Mouse (Mus musculus): ENCODE results near the gene Them5.

Gene Them5

GRCm38 (mm10) chr3:94341959-94342422, at the start of gene Them5:
Gene Them5, plus strand, starts transcription at chr3:94342099.
- DNase-seq (ENCODE audit: low spot score), result no peak

DNA sequence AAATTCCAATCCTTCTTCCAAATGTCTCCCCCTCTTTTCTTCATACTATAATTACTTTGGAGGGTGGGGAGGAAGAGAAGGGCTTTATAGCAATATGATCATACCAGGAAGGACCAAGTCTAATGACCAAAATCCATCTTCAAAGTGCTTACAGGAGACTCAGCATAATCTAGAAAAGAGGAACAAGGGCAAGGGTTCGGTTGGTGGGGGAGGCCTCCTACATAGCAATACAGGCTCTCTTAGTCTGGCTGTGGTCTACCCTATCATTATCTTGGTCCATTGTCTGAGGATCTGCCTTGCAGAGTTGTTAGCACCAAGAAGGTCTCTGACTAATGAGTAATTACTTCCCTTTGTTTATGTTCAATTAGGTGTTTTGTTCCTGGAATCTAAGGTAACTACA, 36.4 kb upstream of the Them5 start:
- DNase-seq (ENCODE audit: low spot score), result no peak

GRCm38 (mm10) chr3:94306975-94307374, 34.9 kb upstream of the Them5 start:
- DNase-seq (ENCODE audit: low spot score), result no peak

DNA sequence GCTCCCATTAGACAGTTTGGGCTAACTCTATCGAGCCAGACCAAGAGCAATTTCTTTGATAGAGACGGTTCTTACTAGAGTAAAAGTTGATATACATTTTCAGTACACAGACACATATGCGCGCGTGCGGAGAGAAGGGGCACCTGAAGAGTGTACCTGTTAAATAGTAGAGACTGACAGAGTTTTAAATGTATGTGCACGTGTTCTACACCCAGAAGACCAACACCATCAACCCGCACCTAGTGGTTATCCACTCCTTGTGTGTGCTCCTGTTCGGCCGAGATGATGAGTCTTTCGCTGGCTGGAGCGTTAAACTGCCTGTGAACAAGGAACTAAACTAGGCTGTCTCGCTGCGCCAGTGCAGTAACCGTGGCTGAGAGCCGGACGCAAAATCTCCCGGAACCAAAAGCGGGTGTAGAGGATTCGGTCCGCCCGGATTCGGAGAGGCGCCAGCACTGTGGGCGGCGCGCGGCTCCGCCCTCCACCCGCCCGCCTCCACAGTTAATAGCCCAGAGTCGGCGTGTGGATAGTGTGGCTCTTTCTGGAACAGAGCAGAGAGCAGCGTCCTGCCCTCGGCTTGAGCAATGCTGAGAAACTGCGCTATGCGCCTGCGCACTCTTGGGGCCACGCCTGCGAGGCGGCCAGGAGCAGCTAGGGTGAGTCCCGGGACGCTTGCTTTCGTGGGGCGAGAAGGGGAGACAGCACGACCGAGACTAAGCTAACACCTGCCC, 32.1 kb upstream of the Them5 start, which contains the start of gene Them4:
TSS of gene Them4 (plus strand) at position 457 of the 731 bp plus-strand sequence.
- peak; percentile 93 for DNase-seq (ENCODE audit: low spot score)

GRCm38 (mm10) chr3:94310491-94310890, 31.4 kb upstream of the Them5 start:
- DNase-seq (ENCODE audit: low spot score), result no peak

DNA sequence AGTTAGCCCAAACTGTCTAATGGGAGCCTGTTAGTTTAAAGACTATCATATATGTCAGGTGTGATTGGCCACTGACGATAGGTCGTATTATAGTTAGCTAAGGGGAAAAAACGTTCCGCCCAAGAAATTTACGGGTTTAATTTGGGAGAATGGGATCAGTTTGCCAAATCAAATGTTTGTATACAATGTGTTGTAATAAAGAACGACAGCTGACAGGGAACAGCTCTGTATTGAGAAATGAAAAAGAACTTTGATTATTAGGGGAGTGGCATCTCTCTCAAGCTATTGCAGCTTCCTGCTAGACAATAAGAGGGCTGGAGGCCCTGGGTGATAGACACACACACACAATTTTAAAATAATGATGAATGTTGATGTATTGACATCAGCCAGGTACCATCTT, 31.0 kb upstream of the Them5 start:
- DNase-seq (ENCODE audit: low spot score), result no peak

DNA sequence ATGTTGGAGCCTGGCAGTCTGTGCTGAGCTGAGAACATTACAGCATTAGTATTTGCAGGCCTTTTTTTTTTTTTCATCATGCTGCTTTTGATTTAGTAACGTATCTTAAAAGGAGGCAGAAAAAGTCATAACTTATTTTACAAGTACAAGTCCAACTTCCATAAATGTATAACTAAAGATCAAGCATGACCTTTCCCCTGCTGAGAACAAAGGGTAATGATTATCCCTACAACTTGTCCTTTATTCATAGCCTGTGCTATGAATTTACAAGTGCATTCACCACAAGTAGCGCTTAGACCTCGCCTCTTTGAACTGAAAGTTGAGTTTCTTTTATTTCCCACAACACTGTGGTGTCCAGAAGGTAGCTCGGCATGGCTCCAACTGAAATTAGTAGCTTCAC, 30.5 kb upstream of the Them5 start:
- DNase-seq (ENCODE audit: low spot score), result no peak

DNA sequence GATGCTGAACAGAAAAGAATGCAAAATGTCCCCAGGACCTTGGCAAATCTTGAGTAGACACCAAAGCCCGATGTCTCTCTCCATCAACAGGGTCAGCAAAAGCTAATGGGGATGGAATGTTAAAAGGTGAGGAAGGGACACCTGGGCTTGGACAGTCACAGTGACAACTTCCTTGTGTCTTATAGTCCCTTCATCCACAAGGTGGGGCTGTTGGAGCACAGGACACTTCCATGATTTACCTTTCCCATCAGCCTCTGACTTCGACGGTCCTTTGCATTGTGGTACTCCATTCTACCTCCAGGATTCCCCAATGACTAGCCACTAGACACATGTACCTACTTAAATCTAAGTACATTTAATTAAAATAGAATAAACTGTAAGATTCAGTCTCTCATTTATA, 13.2 kb upstream of the Them5 start:
- no peak for DNase-seq (ENCODE audit: low spot score)

GRCm38 (mm10) chr3:94334442-94334841, 7.5 kb upstream of the Them5 start:
- DNase-seq (ENCODE audit: low spot score), result no peak

- DNase-seq (ENCODE audit: low spot score), result no peak
These were observed 3.4 kb upstream of the Them5 start for GRCm38 (mm10) chr3:94338522-94338921.

- DNase-seq (ENCODE audit: low spot score), result no peak
These were observed 653 bp downstream of the Them5 start for GRCm38 (mm10) chr3:94342552-94342951.

DNA sequence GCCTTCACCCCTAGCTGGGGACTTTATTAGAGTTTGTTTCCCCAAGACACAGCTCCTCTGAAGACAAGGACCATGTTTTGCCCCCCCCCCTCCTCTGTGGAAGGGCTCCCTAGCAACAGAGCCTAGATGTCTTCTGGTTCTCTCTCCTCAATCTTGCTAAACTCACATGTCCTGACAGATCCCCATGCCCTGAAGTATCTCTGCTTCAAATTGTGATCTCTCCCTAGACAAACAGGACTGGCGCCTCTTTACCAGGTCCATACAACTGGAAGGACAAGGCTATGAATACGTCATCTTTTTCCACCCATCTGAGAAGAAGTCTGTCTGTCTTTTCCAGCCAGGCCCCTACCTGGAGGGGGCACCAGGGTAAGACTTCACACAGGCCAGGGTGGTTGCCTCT, 2.3 kb downstream of the Them5 start:
- no peak for DNase-seq (ENCODE audit: low spot score)

GRCm38 (mm10) chr3:94344897-94345296, 3.0 kb downstream of the Them5 start:
- no peak for DNase-seq (ENCODE audit: low spot score)

- DNase-seq (ENCODE audit: low spot score), result no peak
These were observed 6.2 kb downstream of the Them5 start for GRCm38 (mm10) chr3:94348146-94348545.

DNA sequence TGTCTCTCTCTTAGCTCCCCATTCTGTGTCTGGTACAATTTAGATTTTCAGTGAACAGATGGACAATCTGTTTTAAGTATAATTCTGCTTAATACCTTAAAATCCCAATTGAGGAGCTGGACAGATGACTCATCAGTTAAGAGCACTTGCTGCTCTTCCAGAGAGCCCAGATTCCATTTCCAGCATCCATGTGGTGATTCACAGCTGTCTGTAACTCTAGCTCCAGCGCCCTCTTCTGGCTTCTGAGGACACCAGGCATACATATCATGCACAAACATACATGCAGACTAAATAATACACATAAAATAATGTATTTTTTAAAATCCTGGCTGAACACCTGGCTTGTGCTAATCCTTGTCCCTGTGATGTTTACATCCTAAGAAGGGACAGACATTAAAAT, 18.9 kb downstream of the Them5 start:
- no peak for DNase-seq (ENCODE audit: low spot score)

DNA sequence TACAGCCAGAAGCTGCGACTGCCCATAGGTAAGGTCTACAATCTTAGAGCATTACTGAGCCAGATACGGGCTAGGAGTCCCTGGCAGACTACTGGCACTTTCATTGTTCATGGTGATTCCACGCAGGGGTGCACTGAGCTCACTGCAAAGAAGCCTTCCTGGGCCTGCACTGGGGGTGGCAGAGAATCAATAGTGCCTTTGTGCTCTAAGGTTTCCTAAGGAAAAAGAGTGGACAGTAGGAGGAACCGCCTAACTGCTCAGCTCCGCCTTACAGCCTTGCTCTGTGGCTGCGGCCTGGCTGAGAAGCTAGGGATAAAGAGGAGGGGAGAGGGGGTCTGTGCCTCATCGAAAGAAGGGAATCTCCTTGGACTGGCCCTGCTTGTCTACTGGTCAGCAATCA, 20.2 kb downstream of the Them5 start, which contains the start of gene C2cd4d:
TSS of gene C2cd4d (plus strand) at position 301 of the 400 bp plus-strand sequence.
- DNase-seq (ENCODE audit: low spot score), result no peak

DNA sequence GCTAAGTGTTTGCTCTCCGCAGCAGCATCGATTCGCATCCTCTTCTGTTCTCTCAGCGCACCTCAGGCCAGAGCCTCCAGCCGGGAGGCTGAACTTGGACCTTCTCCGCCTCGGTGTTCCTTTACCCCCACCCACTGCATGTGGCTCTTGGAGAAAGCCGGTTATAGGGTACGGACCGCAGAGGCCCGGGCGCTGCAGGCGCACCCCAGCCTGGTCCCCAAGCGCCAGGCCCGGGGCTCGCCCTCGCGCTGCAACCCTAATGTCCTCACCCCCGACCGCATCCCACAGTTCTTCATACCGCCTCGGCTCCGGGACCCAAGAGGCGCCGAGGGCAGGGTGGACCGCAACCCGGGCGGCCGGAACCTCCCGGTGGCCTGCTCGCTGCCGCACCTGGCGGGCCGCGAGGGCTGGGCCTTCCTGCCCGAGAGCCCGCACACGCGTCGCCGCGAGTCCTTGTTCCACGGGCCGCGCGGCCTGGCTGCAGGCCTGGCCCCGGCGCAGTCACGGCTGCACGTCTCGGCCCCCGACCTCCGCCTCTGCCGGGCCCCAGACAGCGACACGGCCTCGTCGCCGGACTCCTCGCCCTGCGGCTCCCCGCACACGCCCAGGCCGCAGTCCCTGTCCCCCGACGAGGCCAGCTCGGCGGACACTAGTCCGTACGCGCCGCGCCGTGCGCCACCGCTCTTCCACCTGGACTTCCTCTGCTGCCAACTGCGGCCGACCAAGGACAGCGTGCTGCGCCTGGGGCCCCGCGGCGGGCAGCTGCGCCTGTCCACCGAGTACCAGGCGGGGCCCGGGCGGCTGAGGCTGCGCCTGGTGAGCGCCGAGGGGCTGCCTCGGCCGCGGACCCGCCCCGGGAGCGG, 21.6 kb downstream of the Them5 start:
- peak; percentile 27 for DNase-seq (ENCODE audit: low spot score)

- no peak for DNase-seq (ENCODE audit: low spot score)
These were observed 22.2 kb downstream of the Them5 start for GRCm38 (mm10) chr3:94364154-94364526.

GRCm38 (mm10) chr3:94366761-94367160, 24.9 kb downstream of the Them5 start:
- peak; percentile 66 for DNase-seq (ENCODE audit: low spot score)

- DNase-seq (ENCODE audit: low spot score), result no peak
These were observed 25.6 kb downstream of the Them5 start for GRCm38 (mm10) chr3:94367511-94367910.

GRCm38 (mm10) chr3:94368631-94369030, 26.7 kb downstream of the Them5 start:
- DNase-seq (ENCODE audit: low spot score), result no peak

DNA sequence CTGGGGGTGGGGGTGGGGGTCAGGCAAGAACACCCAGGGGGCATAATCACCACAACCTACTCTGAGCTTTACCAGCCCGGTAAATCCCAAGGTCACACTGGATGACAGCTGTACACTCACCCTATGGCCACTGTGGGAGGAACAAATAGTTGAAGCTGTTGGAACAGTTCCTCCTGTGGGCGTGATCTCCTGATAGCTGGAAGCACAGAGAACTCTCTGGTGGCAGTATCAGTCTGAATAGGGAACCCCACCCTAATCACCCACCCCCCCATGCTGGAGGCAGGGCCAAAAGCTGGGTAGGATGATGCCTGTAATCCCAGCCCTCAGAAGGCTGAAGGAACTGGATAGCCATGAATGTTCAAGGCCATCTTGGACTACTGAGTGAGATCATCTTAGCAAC, 27.8 kb downstream of the Them5 start:
- DNase-seq (ENCODE audit: low spot score), result no peak

DNA sequence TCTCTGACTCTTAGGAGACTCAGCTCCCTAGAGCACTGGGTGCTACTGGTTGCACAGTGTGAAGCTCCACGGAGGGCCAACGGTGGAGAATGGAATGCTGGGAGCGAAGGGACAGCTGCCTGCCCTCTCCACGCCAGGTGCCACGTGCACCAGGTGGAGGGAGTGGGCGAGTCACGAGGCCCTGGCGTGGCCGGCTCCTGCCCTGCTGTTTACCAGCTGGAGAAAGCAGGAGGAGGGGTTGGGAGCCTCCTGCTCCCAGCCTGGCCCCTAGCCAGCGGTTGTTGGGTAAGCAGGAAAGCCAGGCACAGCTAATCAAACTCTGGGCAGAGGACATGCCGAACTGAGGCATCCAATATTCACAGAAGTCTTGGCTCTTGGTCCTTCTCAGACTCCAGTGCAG, 29.7 kb downstream of the Them5 start:
- DNase-seq (ENCODE audit: low spot score), result peak; percentile 70

All from urinary bladder, postnatal 25 days (tissue).